Mouse (Mus musculus) limb, embryonic 14.5 days (tissue): ENCODE measurements around the gene Pgrmc1. TPM values are rescaled to one million over a fixed set of nuclear protein-coding genes. Genes with fewer than 3 reads are reported as not detected.

Source experiments
- ATAC-seq: fragments of 200-750 bp; cut with Nextera tagmentation; 2 replicates; pipeline ENCODE4 v1.8.0; 2017; ENCODE audit warnings: low read depth, moderate number of reproducible peaks, moderate TSS enrichment; ENCODE audit not compliant: low FRiP score
- DNase-seq: peaks from one replicate; pipeline ENCODE4 v3.0.0-alpha.2; 2015; ENCODE audit warnings: low spot score
- H3K27ac ChIP-seq: fragments of 300-500 bp; sonication (generic); replicated peaks from 2 replicates; pipeline ENCODE4 v1.5.1; 2014; ENCODE audit warnings: low read depth, mild to moderate bottlenecking, low read length, moderate library complexity, mixed read lengths
- H3K27me3 ChIP-seq: fragments of 300-500 bp; sonication (generic); 2 replicates; pipeline ENCODE4 v1.6.1; 2014; ENCODE audit warnings: low read length, mixed read lengths; ENCODE audit not compliant: control insufficient read depth, insufficient read depth
- H3K36me3 ChIP-seq: fragments of 300-500 bp; sonication (generic); 2 replicates; pipeline ENCODE4 v1.6.1; 2014; ENCODE audit warnings: mild to moderate bottlenecking, low read length, moderate library complexity, mixed read lengths; ENCODE audit not compliant: control insufficient read depth, insufficient read depth
- H3K4me1 ChIP-seq: fragments of 300-500 bp; sonication (generic); 2 replicates; pipeline ENCODE4 v1.6.1; 2014; ENCODE audit warnings: antibody characterized with exemption, low read length, mixed read lengths; ENCODE audit not compliant: control insufficient read depth, insufficient read depth
- H3K4me2 ChIP-seq: fragments of 300-500 bp; sonication (generic); replicated peaks from 2 replicates; pipeline ENCODE4 v1.6.1; 2014; ENCODE audit warnings: low read depth, mild to moderate bottlenecking, low read length, moderate library complexity; ENCODE audit not compliant: severe bottlenecking
- H3K4me3 ChIP-seq: fragments of 300-500 bp; sonication (generic); replicated peaks from 2 replicates; pipeline ENCODE4 v1.5.1; 2014; ENCODE audit warnings: low read length
- H3K9ac ChIP-seq: fragments of 300-500 bp; sonication (generic); 2 replicates; pipeline ENCODE4 v1.6.1; 2014; ENCODE audit warnings: mild to moderate bottlenecking, low read depth, low read length, moderate library complexity; ENCODE audit not compliant: severe bottlenecking
- H3K9me3 ChIP-seq: fragments of 300-500 bp; sonication (generic); 2 replicates; pipeline ENCODE4 v1.6.1; 2016; ENCODE audit warnings: low read length; ENCODE audit not compliant: control insufficient read depth
- POLR2A ChIP-seq: fragments of 200-500 bp; IDR thresholded peaks from 2 replicates; pipeline ENCODE4 v1.8.0; 2012; ENCODE audit warnings: inconsistent platforms, mild to moderate bottlenecking, moderate library complexity, borderline replicate concordance; ENCODE audit not compliant: insufficient read depth, insufficient read length; ENCODE audit errors: extremely low read depth
- WGBS: fragments of 180-500 bp; shearing (Covaris S2); extraction: QIAGEN DNeasy Blood & Tissue Kit; methylation state at CpG from one replicate; pipeline ENCODE4 v1.1.7; 2014; 5-methylcytosine and 5-hydroxymethylcytosine counted together
- polyA plus RNA-seq, 2 experiments: library from polyadenylated mRNA; depleted of rRNA in 1 of 2; stranded (reverse) in 1 of 2; unstranded in 1 of 2; fragments of >200 nt; fragmentation: Nextera tagmentation in 1 of 2; extraction: Ambion mirVana in 1 of 2; gene quantifications; 2 replicates each; pipeline versions ENCODE4 v1.2.1 to v1.2.3; 2012 to 2014

Pgrmc1 gene
- 136 and 167 TPM in 2 replicates for polyA plus RNA-seq (2012; rRNA removed)
- polyA plus RNA-seq (2014; fragmentation: Nextera tagmentation; extraction: Ambion mirVana), result 296 and 314 TPM in 2 replicates

- peak; percentile 94 for ATAC-seq
- peak within 1 kb of the TSS; percentile 52 for H3K4me2 ChIP-seq
- peak; percentile 98 for TF ChIP-seq POLR2A
- peak within 1 kb of the TSS; percentile 74 for H3K27ac ChIP-seq
- peak; percentile 90 for DNase-seq
- H3K4me1 ChIP-seq, result no peaks in the 10 kb centered on the region
- H3K4me3 ChIP-seq, result peak within 1 kb of the TSS; percentile 61
- 18% methylated on average over 28 of the region's 45 CpGs for WGBS
- no peaks in the 10 kb centered on the region for H3K9me3 ChIP-seq
- H3K9ac ChIP-seq, result peak within 1 kb of the TSS; percentile 68
- H3K36me3 ChIP-seq, result peaks cover 3% of the 10 kb centered on the region; the same call in 1 of the 2 replicates
- no peaks in the 10 kb centered on the region for H3K27me3 ChIP-seq
These were observed at the start of gene Pgrmc1 for GRCm38 (mm10) chrX:36597707-36598389. Gene Pgrmc1 (plus strand): TSS chrX:36598206.

- no peak for ATAC-seq
- Histone ChIP-seq H3K9ac (no peak overlapping the region), H3K9me3 (no peaks in the 10 kb centered on the region), H3K36me3 (no peaks in the 10 kb centered on the region), H3K27me3 (no peaks in the 10 kb centered on the region), H3K27ac (no peak overlapping the region), H3K4me2 (no peak overlapping the region), H3K4me3 (no peak overlapping the region), H3K4me1 (peaks cover 4% of the 10 kb centered on the region; the same call in 1 of the 2 replicates)
- no peak for DNase-seq
- WGBS, result 65% methylated on average over 5 of the region's 5 CpGs
- no peak for TF ChIP-seq POLR2A
These were observed 49.2 kb upstream of the Pgrmc1 start for GRCm38 (mm10) chrX:36548798-36549197.

- peak overlapping the region; percentile 73 for H3K27ac ChIP-seq
- TF ChIP-seq POLR2A, result no peak
- H3K9ac ChIP-seq, result no peak overlapping the region
- no peaks in the 10 kb centered on the region for H3K27me3 ChIP-seq
- H3K36me3 ChIP-seq, result no peaks in the 10 kb centered on the region
- peak overlapping the region; percentile 16 for H3K4me2 ChIP-seq
- H3K4me1 ChIP-seq, result peaks cover 4% of the 10 kb centered on the region; the same call in 1 of the 2 replicates
- H3K9me3 ChIP-seq, result no peaks in the 10 kb centered on the region
- H3K4me3 ChIP-seq, result no peak overlapping the region
- 21% methylated on average over 5 of the region's 5 CpGs for WGBS
- DNase-seq (peak; percentile 92), ATAC-seq (peak; percentile 89)
These were observed 47.1 kb upstream of the Pgrmc1 start for GRCm38 (mm10) chrX:36550906-36551305.

- Histone ChIP-seq H3K4me3 (no peak overlapping the region), H3K4me1 (peaks cover 4% of the 10 kb centered on the region; the same call in 1 of the 2 replicates), H3K27ac (peak overlapping the region; percentile 73), H3K9ac (no peak overlapping the region), H3K9me3 (no peaks in the 10 kb centered on the region), H3K27me3 (no peaks in the 10 kb centered on the region), H3K36me3 (no peaks in the 10 kb centered on the region), H3K4me2 (peak overlapping the region; percentile 16)
- no peak for ATAC-seq
- DNase-seq, result no peak
- WGBS, result 49% methylated on average over 6 of the region's 6 CpGs
- TF ChIP-seq POLR2A, result no peak
These were observed 46.7 kb upstream of the Pgrmc1 start for GRCm38 (mm10) chrX:36551351-36551750.

- 20% methylated on average over 5 of the region's 5 CpGs for WGBS
- Histone ChIP-seq H3K27ac (peak overlapping the region; percentile 73), H3K4me3 (no peak overlapping the region), H3K9me3 (no peaks in the 10 kb centered on the region), H3K36me3 (no peaks in the 10 kb centered on the region), H3K4me2 (peak overlapping the region; percentile 16), H3K27me3 (no peaks in the 10 kb centered on the region), H3K9ac (no peak overlapping the region), H3K4me1 (peaks cover 4% of the 10 kb centered on the region; the same call in 1 of the 2 replicates)
- no peak for TF ChIP-seq POLR2A
- ATAC-seq (peak; percentile 95), DNase-seq (peak; percentile 93)
These were observed 45.9 kb upstream of the Pgrmc1 start for GRCm38 (mm10) chrX:36552055-36552587.
